Mouse (Mus musculus) frontal cortex, postnatal 14 days (tissue): ENCODE results near the gene Cers5.
"Not testable (repeated sequence)": the region's sequence is repeated elsewhere in the genome, so short reads cannot be mapped to it uniquely, and the experiment has no call there.

ENCODE experiments used
- DNase-seq, 2 experiments: peaks; one replicate each; pipeline ENCODE4 v3.0.0; 2022; ENCODE audit warnings: low spot score in 2 of 2

The Cers5 gene

DNA sequence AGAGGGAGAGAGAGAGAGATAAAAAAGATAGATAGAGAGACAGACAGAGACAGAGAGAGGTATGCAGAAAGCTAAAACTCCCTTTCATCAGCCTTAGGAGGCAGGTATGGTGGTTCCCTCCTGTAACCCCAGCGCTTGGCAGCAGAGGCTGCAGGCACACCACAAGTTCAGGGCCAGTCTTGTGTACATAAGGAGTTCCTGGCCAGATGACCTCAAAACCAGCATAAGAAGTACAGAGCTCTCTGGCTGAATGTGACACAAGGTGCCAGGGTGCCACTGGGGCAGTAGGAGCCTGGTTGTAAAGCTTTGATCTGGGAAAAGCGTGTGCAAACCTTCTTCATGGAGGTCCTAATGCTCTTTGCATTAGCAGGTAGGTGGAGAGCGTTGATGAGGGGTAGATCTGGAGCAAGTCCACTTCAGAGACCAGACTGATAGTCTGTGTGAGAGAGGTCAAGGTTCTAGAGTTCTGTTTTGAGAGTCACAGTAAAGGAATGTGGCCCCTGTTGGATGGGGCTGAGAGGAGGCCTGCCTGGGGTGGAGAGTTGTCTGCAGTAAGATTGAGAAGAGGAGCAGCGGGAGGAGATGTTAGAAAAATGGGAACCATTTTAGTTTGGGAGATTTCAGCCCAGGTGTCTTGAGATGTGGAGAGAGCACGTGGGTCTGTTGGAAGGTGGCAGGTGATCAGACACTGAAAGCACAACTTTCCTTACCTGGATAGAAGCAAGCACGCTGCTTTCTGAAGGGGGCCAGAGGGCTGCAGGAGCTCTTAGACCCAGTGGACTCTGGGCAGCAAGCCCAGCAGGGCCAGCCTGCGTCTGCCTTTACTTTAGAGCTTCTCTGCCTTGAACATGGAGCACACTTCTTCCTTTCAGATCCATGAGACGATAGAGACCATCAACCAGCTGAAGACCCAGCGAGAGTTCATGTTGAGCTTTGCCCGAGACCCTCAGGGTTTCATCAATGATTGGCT is 62.2 kb downstream of the Cers5 start:
- DNase-seq: no peak

DNA sequence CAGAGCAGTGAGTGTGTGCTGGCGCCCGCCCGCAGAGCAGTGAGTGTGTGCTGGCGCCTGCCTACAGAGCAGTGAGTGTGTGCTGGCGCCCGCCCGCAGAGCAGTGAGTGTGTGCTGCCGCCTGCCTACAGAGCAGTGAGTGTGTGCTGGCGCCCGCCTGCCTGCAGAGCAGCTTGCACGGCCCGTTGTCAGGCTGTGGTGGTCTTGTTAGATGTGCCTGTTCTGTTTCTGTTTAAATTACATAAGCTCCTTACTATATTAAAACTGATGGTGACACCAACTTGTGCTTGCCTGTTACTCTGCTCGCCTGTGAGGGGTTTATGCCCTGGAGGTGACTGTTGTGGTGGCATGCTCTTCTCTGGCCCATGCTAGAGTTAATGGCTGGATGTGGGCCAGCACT is 64.5 kb downstream of the Cers5 start:
- DNase-seq: no peak

DNA sequence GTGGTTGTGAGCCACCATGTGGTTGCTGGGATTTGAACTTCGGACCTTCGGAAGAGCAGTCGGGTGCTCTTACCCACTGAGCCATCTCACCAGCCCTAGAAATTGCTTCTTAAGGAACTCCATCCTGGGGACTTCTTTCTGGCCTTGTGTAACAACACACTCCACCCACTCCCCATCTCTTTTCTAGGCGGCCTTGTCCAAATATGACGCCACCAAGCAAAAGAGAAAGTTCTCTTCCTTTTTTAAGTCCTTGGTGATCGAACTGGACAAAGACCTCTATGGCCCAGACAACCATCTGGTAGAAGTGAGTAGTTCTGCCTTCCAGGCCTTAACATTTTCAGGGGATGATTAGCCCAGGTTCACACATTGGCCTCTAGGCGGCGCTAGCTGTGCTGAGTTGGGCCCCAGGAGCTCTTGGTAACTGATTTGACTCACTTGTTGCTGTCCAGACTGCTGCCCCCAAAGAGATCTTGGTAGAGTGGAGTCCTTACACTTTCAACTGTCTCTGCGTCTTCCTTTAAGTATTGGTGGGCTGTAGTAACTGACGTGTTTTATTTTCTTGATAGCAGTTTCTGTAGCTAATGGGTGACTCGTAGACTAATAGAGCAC is 67.1 kb downstream of the Cers5 start, which contains the start of gene Gm17349:
TSS of gene Gm17349 (minus strand) at position 51 of the 609 bp plus-strand sequence.
- DNase-seq: peak in 1 of 2 experiments; percentile 53

DNA sequence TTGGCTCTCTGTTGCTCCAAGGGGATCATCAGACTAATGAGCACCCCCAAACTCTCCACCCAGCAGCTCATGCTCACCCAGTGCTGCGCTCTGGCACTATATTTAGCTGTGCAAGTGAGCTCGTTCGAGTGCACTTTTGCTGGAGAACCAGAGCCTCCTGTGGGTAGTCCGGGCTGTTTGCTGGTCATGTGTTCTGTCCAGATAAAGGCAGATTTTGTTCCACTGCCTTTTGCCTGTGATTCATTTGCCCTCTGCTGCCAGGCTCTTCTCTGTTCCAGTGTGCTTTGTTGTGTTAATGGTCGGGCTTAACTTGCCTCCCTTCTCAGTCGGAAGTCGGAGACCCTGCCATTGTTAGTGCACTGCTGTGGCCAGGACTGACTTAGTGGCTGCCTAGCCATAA is 67.8 kb downstream of the Cers5 start:
- DNase-seq: no peak

DNA sequence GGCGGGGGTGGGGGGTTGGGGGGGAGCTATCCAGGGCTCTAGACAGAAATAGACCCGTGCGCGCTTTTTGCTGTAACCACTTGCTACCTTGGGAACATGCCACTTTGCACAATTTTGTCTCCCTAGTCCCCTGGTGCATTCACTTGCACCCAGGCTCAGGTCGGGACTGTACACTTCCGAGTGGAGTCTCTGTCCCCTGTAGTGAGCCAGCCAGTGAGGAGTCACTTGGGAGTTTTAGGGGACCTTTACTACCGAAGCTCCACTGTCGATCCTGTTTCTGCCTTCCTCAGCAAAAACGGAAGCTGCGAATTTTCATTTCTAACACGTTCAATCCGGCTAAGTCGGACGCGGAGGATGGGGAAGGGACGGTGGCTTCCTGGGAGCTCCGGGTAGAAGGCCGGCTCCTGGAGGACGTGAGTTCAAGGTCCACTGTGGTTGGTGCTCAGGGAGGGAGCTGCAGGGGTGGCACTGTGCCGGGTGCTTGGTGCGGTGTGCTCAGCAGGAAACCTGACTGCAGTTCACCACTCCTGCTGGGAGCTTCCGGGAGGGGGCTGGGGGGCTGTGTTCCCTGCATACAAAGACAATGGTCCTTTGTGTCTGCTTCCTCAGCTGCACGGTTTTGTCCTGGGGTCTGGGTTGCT is 68.5 kb downstream of the Cers5 start:
- no peak for DNase-seq

DNA sequence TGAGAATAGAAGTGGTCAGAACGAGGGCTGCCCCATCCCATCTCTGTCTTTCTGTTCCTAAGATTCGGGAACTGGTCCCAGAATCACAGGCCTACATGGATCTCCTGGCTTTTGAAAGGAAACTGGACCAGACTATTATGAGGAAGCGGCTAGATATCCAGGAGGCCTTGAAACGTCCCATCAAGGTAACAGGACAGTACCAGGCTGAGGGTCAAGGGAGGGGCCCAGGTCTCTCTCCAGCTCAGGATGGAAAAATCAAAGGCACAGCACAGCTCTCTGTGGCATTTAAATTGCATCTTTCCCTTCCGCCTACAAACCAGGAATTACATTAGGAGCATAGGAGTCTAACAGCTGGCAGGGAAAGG is 69.0 kb downstream of the Cers5 start:
- DNase-seq: no peak

DNA sequence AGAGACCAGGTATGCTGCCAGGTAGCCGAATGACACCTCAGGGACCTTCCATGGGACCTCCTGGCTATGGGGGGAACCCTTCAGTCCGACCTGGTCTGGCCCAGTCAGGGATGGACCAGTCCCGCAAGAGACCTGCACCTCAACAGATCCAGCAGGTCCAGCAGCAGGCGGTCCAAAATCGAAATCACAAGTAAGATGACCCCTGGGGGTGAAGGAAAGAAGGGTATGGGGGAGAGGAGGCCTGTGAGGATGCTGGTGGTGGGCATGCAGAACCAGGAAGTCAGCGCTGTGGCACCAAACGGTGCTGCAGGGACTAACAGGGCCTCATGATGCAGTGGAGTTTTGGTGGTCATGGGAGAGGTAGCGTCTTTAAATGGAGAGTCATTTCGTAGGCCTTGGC is 69.6 kb downstream of the Cers5 start:
- no peak for DNase-seq

DNA sequence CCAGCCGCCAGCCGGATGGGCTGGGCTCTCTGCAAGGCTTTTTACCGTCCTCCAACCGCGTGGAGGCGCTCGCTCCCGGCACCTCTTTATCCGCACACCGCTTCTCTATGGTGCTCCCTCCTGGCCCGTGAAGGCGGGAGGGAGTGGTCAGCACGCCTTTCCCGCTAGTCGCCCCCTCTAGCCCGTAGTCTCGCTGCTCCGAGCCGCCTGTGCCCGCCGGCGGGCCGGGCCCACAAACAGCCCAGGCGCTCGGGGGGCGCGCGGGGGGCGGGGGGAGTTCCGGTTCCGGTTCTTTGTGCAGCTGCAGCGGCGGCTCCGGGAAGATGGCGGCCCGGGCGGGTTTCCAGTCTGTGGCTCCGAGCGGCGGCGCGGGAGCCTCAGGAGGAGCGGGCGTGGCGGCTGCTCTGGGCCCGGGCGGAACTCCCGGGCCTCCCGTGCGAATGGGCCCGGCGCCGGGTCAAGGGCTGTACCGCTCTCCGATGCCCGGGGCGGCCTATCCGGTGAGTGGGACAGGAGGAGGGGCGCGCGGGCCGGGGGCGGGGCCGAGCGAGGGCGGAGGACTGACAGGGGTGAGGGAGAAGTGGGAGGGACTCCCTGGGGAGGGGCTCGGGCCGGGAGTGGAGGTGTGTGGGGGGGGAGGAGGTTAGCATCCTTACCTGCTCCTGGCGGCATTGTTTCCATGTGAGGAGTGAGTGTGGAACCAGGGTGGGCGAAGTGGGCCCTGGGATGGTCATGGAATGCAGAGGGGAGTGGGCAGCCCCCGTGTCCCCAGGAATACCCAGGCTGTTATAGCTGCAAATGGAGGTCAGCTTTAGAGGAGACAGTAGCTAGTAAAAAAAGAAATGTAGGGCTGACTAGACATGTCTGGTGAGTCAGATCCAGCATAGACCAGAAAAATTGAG is 70.4 kb downstream of the Cers5 start, which contains the start of gene Smarcd1:
TSS of gene Smarcd1 (plus strand) at position 131 of the 902 bp plus-strand sequence.
- peak; percentile 92 to 95 for DNase-seq

DNA sequence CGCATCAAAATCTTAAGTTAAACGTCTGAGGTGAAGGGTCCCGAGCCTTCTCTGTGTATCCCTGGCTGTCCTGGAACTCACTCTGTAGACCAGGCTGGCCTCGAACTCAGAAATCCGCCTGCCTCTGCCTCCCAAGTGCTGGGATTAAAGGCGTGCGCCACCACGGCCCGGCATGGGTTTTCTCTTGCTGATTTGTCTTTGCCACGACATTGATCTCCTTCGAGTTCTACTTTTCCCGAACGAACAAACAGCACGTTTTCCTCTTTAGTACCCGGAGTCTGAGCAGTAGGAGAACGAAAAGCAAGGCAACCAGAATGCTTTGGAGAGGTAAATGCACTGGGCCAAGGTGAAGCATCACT is 71.1 kb downstream of the Cers5 start:
- DNase-seq: not testable (repeated sequence)

DNA sequence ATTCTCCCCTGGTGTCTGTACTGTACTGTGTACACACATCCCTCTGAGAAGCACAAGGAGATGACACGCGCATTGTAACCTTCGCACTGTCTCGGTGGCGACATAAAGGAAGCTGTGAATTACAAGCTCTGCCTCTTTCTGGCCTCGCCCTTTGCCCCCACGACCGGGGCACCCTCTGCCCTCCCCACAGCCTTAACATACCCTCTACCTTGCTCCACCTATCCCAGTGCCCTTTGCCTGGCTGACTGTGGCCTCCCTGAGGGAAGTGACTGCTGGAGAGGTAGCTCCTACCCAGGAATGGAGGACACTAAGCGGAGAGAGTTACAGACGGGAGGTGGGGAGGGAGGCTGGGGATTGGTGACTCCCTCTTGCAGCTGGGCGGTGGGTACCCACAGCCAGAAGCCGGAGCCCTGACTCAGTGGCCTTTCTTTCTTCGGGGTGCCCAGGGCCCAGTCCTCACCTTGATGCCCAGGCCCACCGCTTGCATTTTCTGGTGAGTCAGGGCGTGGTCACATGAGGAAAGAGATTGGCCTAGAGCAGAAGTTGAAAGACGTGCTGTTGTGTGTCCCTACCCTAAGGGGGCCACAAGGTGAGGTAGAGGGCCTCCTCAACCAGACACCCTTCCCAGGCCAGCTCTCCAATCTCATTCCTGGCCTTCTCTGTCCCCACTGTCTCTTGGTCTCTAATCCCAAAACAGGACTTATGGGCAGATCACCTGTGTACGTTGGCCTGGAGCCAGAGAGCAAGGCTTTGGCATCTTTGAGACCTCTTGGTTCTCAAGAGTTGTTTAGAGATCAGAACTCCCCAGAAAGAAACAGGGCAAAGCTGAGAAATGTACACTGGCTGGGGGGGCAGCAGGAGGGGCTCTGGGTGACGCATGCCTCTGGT is 72.2 kb downstream of the Cers5 start:
- no peak for DNase-seq

DNA sequence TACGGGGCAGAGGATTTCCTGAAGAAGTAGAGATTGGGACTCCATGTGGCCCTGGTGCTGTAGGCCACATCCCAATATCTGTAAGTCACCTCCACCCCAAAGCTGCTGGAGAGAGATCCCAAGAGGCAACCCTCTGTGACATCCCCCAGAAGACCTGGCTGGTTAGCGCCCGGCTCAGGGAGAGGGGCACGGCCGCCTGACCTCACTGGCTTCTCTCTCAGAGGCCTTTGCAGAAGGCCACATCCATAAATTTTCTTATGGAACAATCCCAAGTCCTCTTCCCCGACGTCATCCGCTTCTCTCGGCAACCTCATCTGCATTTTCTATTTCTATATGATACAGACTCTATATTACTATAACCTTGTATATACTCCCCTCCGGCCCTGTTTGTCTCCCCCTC is 73.0 kb downstream of the Cers5 start:
- DNase-seq: no peak

DNA sequence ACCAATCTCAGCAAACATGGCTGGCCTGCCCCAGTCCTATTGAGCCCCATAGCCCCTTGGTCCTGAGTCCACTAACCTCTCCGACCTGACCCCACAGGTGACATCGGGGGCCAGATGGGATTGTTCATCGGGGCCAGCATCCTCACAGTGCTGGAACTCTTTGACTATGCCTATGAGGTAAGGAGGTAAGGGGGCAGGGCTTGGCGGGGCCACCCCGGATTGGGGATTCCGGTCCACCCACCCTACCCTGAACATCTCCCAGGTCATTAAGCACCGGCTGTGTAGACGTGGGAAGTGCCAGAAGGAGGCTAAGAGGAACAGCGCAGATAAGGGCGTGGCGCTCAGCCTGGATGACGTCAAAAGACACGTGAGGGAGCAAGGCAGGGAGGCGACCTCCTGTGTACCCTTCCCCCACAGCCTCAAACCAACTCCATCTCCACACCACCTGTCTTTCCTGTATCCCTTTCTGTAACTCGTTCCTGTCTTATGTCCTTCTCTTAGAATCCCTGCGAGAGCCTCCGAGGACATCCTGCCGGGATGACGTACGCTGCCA is 74.1 kb downstream of the Cers5 start:
- no peak for DNase-seq

DNA sequence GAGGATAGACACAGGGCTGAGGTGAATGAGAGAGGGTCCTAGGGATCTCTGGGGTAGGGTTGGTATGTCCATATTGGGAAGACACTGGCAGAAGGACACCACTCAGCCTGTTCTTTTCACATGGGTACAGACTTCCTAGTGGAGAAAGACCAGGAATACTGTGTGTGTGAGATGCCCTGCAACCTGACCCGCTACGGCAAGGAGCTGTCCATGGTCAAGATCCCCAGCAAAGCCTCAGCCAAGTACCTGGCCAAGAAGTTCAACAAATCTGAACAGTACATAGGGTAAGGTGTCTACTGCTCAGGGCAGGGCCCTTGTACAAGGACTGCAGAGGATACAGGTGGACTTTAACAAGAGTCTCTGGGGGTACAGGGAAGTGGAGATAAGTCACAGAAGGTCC is 75.4 kb downstream of the Cers5 start:
- no peak for DNase-seq

DNA sequence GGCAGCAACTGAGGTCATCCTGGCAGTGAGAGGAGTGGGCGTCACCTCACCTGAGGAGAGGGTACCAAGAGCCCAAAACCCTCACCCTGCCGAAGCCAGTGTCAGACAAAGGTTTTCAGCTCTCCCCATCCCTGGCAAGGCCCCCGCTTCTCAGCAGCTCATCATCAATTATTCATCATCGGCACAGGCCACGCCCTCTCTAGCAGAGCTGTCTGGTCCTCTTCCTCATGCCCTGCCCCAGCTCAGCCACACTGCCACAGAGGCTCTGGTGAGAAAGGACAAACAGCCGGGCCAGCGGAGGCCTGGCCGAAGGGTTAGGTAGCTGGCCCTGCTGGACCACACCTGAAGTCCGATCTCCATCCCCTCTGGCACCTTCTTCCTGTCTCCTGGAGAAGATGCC is 80.7 kb downstream of the Cers5 start:
- no peak for DNase-seq

DNA sequence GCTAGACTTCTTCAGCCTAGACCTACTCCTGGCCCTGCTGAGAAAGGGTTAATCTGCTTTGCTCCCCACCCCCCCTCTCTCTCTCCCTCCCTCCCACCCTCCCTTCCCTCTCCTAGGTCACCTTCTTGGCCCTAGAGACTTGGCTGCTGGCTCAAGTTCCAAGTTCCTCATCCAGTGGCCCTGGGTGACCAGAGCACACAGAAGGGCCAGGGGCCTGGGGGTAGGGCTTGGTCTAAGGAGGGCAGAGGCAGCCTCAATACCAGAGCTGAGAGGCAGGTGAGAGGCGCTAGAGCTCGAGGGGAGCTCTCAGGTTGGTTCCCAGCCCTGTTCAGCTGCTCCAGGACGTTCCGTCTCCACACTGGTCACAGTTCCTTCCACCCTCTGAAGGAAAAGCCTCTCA is 81.8 kb downstream of the Cers5 start:
- no peak for DNase-seq

DNA sequence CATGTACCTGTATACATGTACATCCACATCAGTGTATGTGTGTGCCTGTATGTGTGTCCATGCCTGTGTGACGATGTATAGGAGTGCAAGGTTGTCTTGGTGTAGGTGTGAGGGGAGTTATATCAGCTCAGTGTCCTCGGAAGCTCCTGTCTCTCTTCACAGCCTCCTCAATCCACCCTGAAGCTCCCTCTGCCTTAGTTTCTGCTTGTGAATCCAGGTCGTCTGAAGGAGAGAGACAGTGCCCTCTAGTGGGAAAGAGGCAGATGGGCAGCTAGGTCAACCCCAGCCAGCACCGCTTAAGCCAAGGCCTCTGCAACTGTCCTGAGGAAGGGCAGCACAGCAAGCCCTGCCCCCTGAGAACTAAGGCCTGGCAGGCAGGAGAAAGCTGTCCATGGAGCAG is 84.0 kb downstream of the Cers5 start:
- DNase-seq: peak in 1 of 2 experiments; percentile 49
